Mouse (Mus musculus) liver, adult 2 months (tissue): ENCODE data around the gene Rfx2. TPM values are rescaled to one million over a fixed set of nuclear protein-coding genes. Genes with fewer than 3 reads are reported as not detected.

Experiments used
- DNase-seq: peaks from one replicate; pipeline ENCODE4 v3.0.0-alpha.2; 2011; ENCODE audit warnings: low read depth, low spot score; ENCODE audit errors: extremely low read depth
- H3K27ac ChIP-seq: fragments of 200-500 bp; replicated peaks from 2 replicates; pipeline ENCODE4 v1.5.1; 2012; ENCODE audit warnings: low read depth, mild to moderate bottlenecking, control low read depth, inconsistent platforms, low read length; ENCODE audit not compliant: insufficient read depth
- H3K27me3 ChIP-seq: fragments of 200-500 bp; 2 replicates; pipeline ENCODE4 v1.6.1; 2012; ENCODE audit warnings: mild to moderate bottlenecking, moderate library complexity, low read length, inconsistent platforms; ENCODE audit not compliant: control insufficient read depth, insufficient read depth
- H3K36me3 ChIP-seq: fragments of 200-500 bp; 2 replicates; pipeline ENCODE4 v1.6.1; 2012; ENCODE audit warnings: low read length, inconsistent platforms; ENCODE audit not compliant: control insufficient read depth, insufficient read depth
- H3K4me1 ChIP-seq: fragments of 200-500 bp; 2 replicates; pipeline ENCODE4 v1.6.1; 2011; ENCODE audit warnings: low read length; ENCODE audit not compliant: control insufficient read depth, insufficient read depth
- H3K4me3 ChIP-seq: fragments of 200-500 bp; 2 replicates; pipeline ENCODE4 v1.5.1; 2011; ENCODE audit warnings: low read depth, mild to moderate bottlenecking, control low read depth, low read length, moderate library complexity; ENCODE audit not compliant: insufficient read depth
- H3K79me2 ChIP-seq: fragments of 200-500 bp; 2 replicates; pipeline ENCODE4 v1.6.1; 2012; ENCODE audit warnings: inconsistent platforms, mild to moderate bottlenecking, low read length, moderate library complexity; ENCODE audit not compliant: control insufficient read depth, insufficient read depth
- H3K9ac ChIP-seq: fragments of 200-500 bp; 2 replicates; pipeline ENCODE4 v1.6.1; 2012; ENCODE audit warnings: low read depth, mild to moderate bottlenecking, control low read depth, inconsistent platforms, low read length
- CTCF ChIP-seq: fragments of 200-500 bp; IDR thresholded peaks from 2 replicates; pipeline ENCODE4 v1.5.1; 2011; ENCODE audit warnings: low read depth, low read length, control low read depth
- POLR2A ChIP-seq: fragments of 200-500 bp; IDR thresholded peaks from 2 replicates; pipeline ENCODE4 v1.6.1; 2011; ENCODE audit warnings: low read length, control low read depth; ENCODE audit not compliant: insufficient read depth; ENCODE audit errors: extremely low read depth
- WGBS: fragments of 180-500 bp; shearing (Covaris S2); methylation state at CpG from one replicate; pipeline ENCODE4 v1.1.7; 2018; 5-methylcytosine and 5-hydroxymethylcytosine counted together
- polyA plus RNA-seq: library from polyadenylated mRNA; depleted of rRNA; stranded (reverse); fragments of >200 nt; gene quantifications from 2 replicates; pipeline ENCODE4 v1.2.3, GENCODE M21; 2012
- total RNA-seq: library from RNA; depleted of rRNA; stranded (reverse); fragments of >200 nt; gene quantifications from 2 replicates; pipeline ENCODE4 v1.2.3, GENCODE M21; 2014

Rfx2 gene
- total and polyA plus RNA-seq, 2 experiments: 0.18 to 1.0 TPM

GRCm38 (mm10) chr17:56808518-56808917 is 22.3 kb downstream of the Rfx2 start:
- peak; percentile 100 for TF ChIP-seq CTCF
- no peak for TF ChIP-seq POLR2A
- no peak overlapping the region for H3K4me3 ChIP-seq
- no peaks in the 10 kb centered on the region for H3K79me2 ChIP-seq
- no peaks in the 10 kb centered on the region for H3K27me3 ChIP-seq
- DNase-seq: peak; percentile 25
- no peaks in the 10 kb centered on the region for H3K36me3 ChIP-seq
- H3K4me1 ChIP-seq: no peaks in the 10 kb centered on the region
- H3K9ac ChIP-seq: no peak overlapping the region
- 14% methylated on average over 9 of the region's 9 CpGs for WGBS
- H3K27ac ChIP-seq: no peak overlapping the region

- Histone ChIP-seq H3K79me2 (no peaks in the 10 kb centered on the region), H3K4me1 (no peaks in the 10 kb centered on the region), H3K27ac (no peak overlapping the region), H3K9ac (no peak overlapping the region), H3K4me3 (no peak overlapping the region), H3K36me3 (no peaks in the 10 kb centered on the region), H3K27me3 (no peaks in the 10 kb centered on the region)
- DNase-seq: no peak
- TF ChIP-seq CTCF (no peak), POLR2A (no peak)
- 81% methylated on average over 1 of the region's 1 CpGs for WGBS
Observed at GRCm38 (mm10) chr17:56805784-56806183, 25.0 kb downstream of the Rfx2 start.

GRCm38 (mm10) chr17:56804952-56805351 is 25.9 kb downstream of the Rfx2 start:
- 87% methylated on average over 5 of the region's 5 CpGs for WGBS

GRCm38 (mm10) chr17:56802065-56802464 is 28.7 kb downstream of the Rfx2 start:
- Histone ChIP-seq H3K36me3 (no peaks in the 10 kb centered on the region), H3K79me2 (no peaks in the 10 kb centered on the region), H3K9ac (no peak overlapping the region), H3K4me3 (no peak overlapping the region), H3K27ac (no peak overlapping the region), H3K4me1 (no peaks in the 10 kb centered on the region), H3K27me3 (no peaks in the 10 kb centered on the region)
- DNase-seq: no peak
- TF ChIP-seq CTCF: no peak
- TF ChIP-seq POLR2A: no peak
- WGBS: 87% methylated on average over 8 of the region's 8 CpGs

More at GRCm38 (mm10) chr17:56804952-56805351, 25.9 kb downstream of the Rfx2 start:
- Histone ChIP-seq H3K36me3 (no peaks in the 10 kb centered on the region), H3K9ac (no peak overlapping the region), H3K27me3 (no peaks in the 10 kb centered on the region), H3K4me3 (no peak overlapping the region), H3K4me1 (no peaks in the 10 kb centered on the region), H3K79me2 (no peaks in the 10 kb centered on the region), H3K27ac (no peak overlapping the region)
- no peak for TF ChIP-seq POLR2A
- TF ChIP-seq CTCF: no peak
- no peak for DNase-seq

- no peak for DNase-seq
- no peaks in the 10 kb centered on the region for H3K4me1 ChIP-seq
- H3K36me3 ChIP-seq: no peaks in the 10 kb centered on the region
- no peak overlapping the region for H3K9ac ChIP-seq
- H3K79me2 ChIP-seq: no peaks in the 10 kb centered on the region
- WGBS: 90% methylated on average over 3 of the region's 3 CpGs
- no peak overlapping the region for H3K27ac ChIP-seq
- no peak overlapping the region for H3K4me3 ChIP-seq
- TF ChIP-seq POLR2A (no peak), CTCF (no peak)
- H3K27me3 ChIP-seq: no peaks in the 10 kb centered on the region
Observed at GRCm38 (mm10) chr17:56799276-56799675, 31.5 kb downstream of the Rfx2 start.

DNA sequence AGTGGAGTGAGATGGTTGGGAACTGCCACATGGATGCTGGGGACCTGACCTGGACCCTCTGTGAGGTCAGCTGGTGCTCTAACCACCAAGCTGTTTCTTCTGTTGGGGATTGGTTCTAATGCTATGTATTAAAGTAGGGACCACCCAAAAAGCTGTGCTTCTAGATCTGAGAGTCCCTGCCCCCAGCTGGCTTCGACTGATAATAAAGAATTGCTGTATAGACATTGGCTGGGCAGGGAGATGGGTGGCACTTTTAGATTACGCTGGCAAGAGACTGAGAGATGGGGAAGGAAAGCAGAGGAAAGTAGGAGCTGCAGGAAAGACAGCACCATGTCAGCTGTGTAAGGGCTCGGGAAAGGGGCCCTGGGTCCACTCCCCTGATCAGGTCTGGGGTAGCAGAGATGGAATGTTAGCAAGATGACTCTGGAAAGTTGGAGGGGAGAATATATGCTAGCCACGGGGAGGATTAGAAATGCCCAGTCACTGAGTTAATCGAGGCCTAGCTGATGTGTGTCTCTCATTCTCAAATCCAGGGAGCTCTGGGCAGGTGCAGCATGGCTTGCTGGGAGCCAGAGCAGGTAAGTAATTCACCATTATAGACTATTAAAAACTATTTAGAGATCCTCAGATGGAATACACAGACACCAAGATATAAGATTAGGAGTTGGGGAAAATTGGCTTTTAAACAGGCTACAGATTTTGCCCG is 37.0 kb downstream of the Rfx2 start:
- H3K79me2 ChIP-seq: no peaks in the 10 kb centered on the region
- H3K36me3 ChIP-seq: no peaks in the 10 kb centered on the region
- no peaks in the 10 kb centered on the region for H3K4me1 ChIP-seq
- no peak for TF ChIP-seq CTCF
- H3K27ac ChIP-seq: no peak overlapping the region
- 84% methylated on average over 6 of the region's 6 CpGs for WGBS
- DNase-seq: no peak
- no peaks in the 10 kb centered on the region for H3K27me3 ChIP-seq
- no peak overlapping the region for H3K9ac ChIP-seq
- no peak overlapping the region for H3K4me3 ChIP-seq
